12 mouse cellular contexts compared by ENCODE assay signal in the genomic region with DNA sequence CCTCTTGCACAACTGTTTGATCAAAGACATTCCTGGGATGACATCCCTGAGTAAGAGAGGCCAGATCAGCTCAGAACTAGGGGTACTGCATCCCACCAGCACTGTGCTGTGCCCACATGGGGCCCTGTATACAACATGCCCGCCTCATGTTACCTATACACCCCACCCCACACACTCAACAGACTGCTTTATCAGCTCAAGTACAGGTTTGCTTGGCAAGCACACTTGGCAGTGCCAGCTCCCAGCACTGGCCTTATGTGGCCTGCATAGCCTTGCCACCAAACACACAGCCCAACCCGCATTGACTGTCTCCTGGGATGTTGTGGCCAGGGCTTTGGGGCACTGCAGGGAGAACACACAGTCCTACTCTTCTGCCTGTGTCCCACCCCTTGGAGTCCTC. TPM values are rescaled to one million over a fixed set of nuclear protein-coding genes. Genes with fewer than 3 reads are reported as not detected.
DNase-seq lines count a peak whose midpoint lies in the region; TF ChIP-seq lines count a peak whose summit lies in the region.
"Had no signal": no experiment of that assay in that cellular context is flagged by ENCODE, and none has a peak within 500 bp of the region (broad histone marks: within the 10 kb centered on the region; RNA-seq: fewer than 3 reads in every experiment).

No protein-coding gene starts in this region.

- peaks cover 6% of the 10 kb centered on the region for H3K4me1 ChIP-seq in lung, adult 2 months (ENCODE audit: control insufficient read depth, insufficient read depth, low read length)

- peak; percentile 98 for DNase-seq in heart, adult 11 months
- no peak for DNase-seq in heart, postnatal 25 days (ENCODE audit: low spot score)
- DNase-seq in lung, postnatal 36 days = peak; percentile 20
- no peak for DNase-seq in lung, adult 2 months
- peak; percentile 63 to 67 for DNase-seq in heart, adult 9 months (ENCODE audit: low spot score in 2 of 2)
- peak; percentile 52 for DNase-seq in skeletal muscle tissue, adult 2 months (ENCODE audit: low read depth, low spot score)
- DNase-seq in cerebellum, adult 11-12 months = no peak
- DNase-seq: adrenal gland, adult 8-10 months; gastrocnemius, postnatal 36 days; thymus, postnatal 25 days had no signal

- H3K4me3 ChIP-seq in lung, adult 2 months (replicated peaks; ENCODE audit: extremely low read depth, low read depth, low read length) = no peak overlapping the region
- H3K4me3 ChIP-seq: forebrain, embryonic 13.5 days had no signal

- intact Hi-C loops in heart, postnatal 25 days (cut with DNase I) = no loop called here

- no peak for TF ChIP-seq CTCF in lung, adult 2 months (IDR thresholded peaks at IDR 0.05; ENCODE audit: insufficient read depth, low read length)

- 69% methylated on average over 2 of the region's 2 CpGs for WGBS in lung, adult 2 months

- no peak for TF ChIP-seq POLR2A in lung, adult 2 months (IDR thresholded peaks at IDR 0.05; ENCODE audit: borderline replicate concordance, extremely low read depth, low read depth, low read length)

RNA-seq across cellular contexts. Expression of gene Ccnd1, which starts 12.1 kb away (rescaled TPM):
- total RNA-seq in heart, postnatal 25 days (2021) = 10 to 100 TPM; 41.2 to 42.1 TPM
- polyA plus RNA-seq in lung, adult 2 months (2012; rRNA removed) = 106 and 138 TPM in 2 replicates

RNA-seq across cellular contexts. Expression of gene LTO1, which starts 12.7 kb away (rescaled TPM):
- 10 to 100 TPM; 11.9 to 14.7 TPM for total RNA-seq in heart, postnatal 25 days (2021)
- 13.5 and 17.7 TPM in 2 replicates for polyA plus RNA-seq in lung, adult 2 months (2012; rRNA removed)

RNA-seq across cellular contexts. Expression of gene Fgf15, which starts 31.3 kb away (rescaled TPM):
- total RNA-seq in heart, postnatal 25 days (2021) = not detected
- not detected in 2 replicates for polyA plus RNA-seq in lung, adult 2 months (2012; rRNA removed)
- total RNA-seq: gastrocnemius, postnatal 36 days; layer of hippocampus, postnatal 10 days had no signal

Comparison
In these comparisons a context has a peak if more than half of its experiments do, and no peak if none do; other contexts are left out.
1. DNase-seq: peak in heart, adult 11 months (single experiment), lung, postnatal 36 days (single experiment), heart, adult 9 months (2 of 2) and skeletal muscle tissue, adult 2 months (single experiment); none in heart, postnatal 25 days (single experiment), lung, adult 2 months (single experiment) and cerebellum, adult 11-12 months (single experiment).